7 mouse cellular contexts compared by ENCODE assay signal in the genomic region with DNA sequence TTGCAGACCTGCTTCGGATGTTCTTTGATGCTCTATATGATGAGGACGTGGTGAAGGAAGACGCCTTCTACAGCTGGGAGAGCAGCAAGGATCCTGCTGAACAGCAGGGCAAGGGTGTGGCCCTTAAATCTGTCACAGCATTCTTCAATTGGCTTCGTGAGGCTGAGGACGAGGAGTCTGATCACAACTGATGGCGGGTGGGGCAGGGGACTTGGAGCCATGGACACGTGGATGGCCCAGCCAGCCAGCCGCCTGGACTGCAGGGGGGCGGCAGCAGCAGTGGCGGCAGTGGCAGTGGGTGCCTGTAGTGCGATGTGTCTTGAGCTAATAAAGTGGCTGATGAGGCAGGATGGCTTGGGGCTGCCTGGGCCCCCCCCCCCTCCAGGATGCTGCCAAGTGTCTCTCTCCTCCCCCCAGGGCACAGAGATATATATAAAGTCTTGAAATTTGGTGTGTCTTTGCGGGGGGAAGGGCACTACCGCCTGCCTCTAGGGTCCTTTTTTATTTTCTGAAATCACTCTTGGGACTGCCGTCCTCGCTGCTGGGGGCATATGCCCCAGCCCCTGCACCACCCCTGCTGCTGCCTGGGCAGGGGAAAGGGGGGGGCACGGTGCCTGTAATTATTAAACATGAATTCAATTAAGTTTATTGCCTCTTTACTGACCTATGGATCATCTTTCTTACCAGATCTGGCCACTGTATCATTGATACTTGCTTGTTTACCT. TPM values are rescaled to one million over a fixed set of nuclear protein-coding genes. Genes with fewer than 3 reads are reported as not detected.
DNase-seq lines count a peak whose midpoint lies in the region; ATAC-seq lines count a peak whose summit lies in the region.

No protein-coding gene starts in this region.

- no peaks in the 10 kb centered on the region for H3K9me3 ChIP-seq in embryonic facial prominence, embryonic 13.5 days
- no peaks in the 10 kb centered on the region for H3K9me3 ChIP-seq in intestine, embryonic 15.5 days
- no peaks in the 10 kb centered on the region for H3K9me3 ChIP-seq in neural tube, embryonic 15.5 days (replicated peaks)

- 0 out of 2 replicates have a peak overlapping the region, but pooled peaks have one; percentile 0 for H3K9ac ChIP-seq in embryonic facial prominence, embryonic 13.5 days
- H3K9ac ChIP-seq in intestine, embryonic 15.5 days, result no peak overlapping the region
- H3K9ac ChIP-seq in neural tube, embryonic 15.5 days (replicated peaks), result peak overlapping the region; percentile 82

- WGBS in embryonic facial prominence, embryonic 13.5 days, result 44% methylated on average over 16 of the region's 16 CpGs
- WGBS in intestine, embryonic 15.5 days, result 51% methylated on average over 16 of the region's 16 CpGs
- WGBS in neural tube, embryonic 15.5 days, result 31% methylated on average over 16 of the region's 16 CpGs

- H3K4me3 ChIP-seq in embryonic facial prominence, embryonic 13.5 days, result peak overlapping the region; percentile 63
- H3K4me3 ChIP-seq in intestine, embryonic 15.5 days (replicated peaks), result no peak overlapping the region
- H3K4me3 ChIP-seq in neural tube, embryonic 15.5 days (replicated peaks), result peak overlapping the region; percentile 71

- peaks cover 6% of the 10 kb centered on the region; the same call in 1 of the 2 replicates for H3K27me3 ChIP-seq in embryonic facial prominence, embryonic 13.5 days
- no peaks in the 10 kb centered on the region for H3K27me3 ChIP-seq in intestine, embryonic 15.5 days (replicated peaks)
- no peaks in the 10 kb centered on the region for H3K27me3 ChIP-seq in neural tube, embryonic 15.5 days (replicated peaks)

- intact Hi-C loops in left cerebral cortex, postnatal 4 days (cut with DNase I), result no loop called here
- intact Hi-C loops in left cerebral cortex, postnatal 14 days (cut with DNase I), result no loop called here

- no peak overlapping the region for H3K27ac ChIP-seq in embryonic facial prominence, embryonic 13.5 days
- H3K27ac ChIP-seq in intestine, embryonic 15.5 days, result no peak overlapping the region
- peak overlapping the region; percentile 98 for H3K27ac ChIP-seq in neural tube, embryonic 15.5 days (replicated peaks)

- ATAC-seq in embryonic facial prominence, embryonic 13.5 days (ENCODE audit: insufficient number of reproducible peaks, insufficient read depth, low FRiP score, low TSS enrichment, low read depth), result no peak
- peak; percentile 2; the same call in 1 of the 2 replicates for ATAC-seq in intestine, embryonic 15.5 days
- no peak for ATAC-seq in neural tube, embryonic 15.5 days (ENCODE audit: low FRiP score)
- ATAC-seq in CD4-positive, CD25-positive, alpha-beta regulatory T cell, adult 4 months, result no peak

- peaks cover 47% of the 10 kb centered on the region for H3K36me3 ChIP-seq in embryonic facial prominence, embryonic 13.5 days
- peaks cover 27% of the 10 kb centered on the region for H3K36me3 ChIP-seq in intestine, embryonic 15.5 days
- peaks cover 48% of the 10 kb centered on the region for H3K36me3 ChIP-seq in neural tube, embryonic 15.5 days

- peaks cover 29% of the 10 kb centered on the region for H3K4me1 ChIP-seq in embryonic facial prominence, embryonic 13.5 days
- peaks cover 28% of the 10 kb centered on the region for H3K4me1 ChIP-seq in intestine, embryonic 15.5 days (replicated peaks)
- H3K4me1 ChIP-seq in neural tube, embryonic 15.5 days, result peaks cover 47% of the 10 kb centered on the region

- DNase-seq in left cerebral cortex, postnatal 4 days, result peak; percentile 28
- DNase-seq in left cerebral cortex, postnatal 14 days (ENCODE audit: low spot score in 2 of 2), result no peak
- no peak for DNase-seq in left cerebral cortex, adult 11 months (ENCODE audit: low spot score)

- peak overlapping the region; percentile 83 for H3K4me2 ChIP-seq in embryonic facial prominence, embryonic 13.5 days
- H3K4me2 ChIP-seq in intestine, embryonic 15.5 days (replicated peaks), result peak overlapping the region; percentile 92
- H3K4me2 ChIP-seq in neural tube, embryonic 15.5 days, result peak overlapping the region; percentile 88

RNA-seq across cellular contexts. Expression of a gene that starts 0.6 kb away (rescaled TPM):
- total RNA-seq in left cerebral cortex, postnatal 4 days (2021), result 100 to 1,000 TPM; 101 to 115 TPM
- total RNA-seq in left cerebral cortex, postnatal 14 days (2021), result 100 to 1,000 TPM; 381 to 399 TPM
- 7.0 and 7.2 TPM in 2 replicates for polyA plus RNA-seq in embryonic facial prominence, embryonic 13.5 days (2015; fragmentation: Nextera tagmentation; extraction: Ambion mirVana)
- 6.3 and 6.7 TPM in 2 replicates for polyA plus RNA-seq in intestine, embryonic 15.5 days (2015; fragmentation: Nextera tagmentation; extraction: Ambion mirVana)
- polyA plus RNA-seq in neural tube, embryonic 15.5 days (2015; fragmentation: Nextera tagmentation; extraction: Ambion mirVana), result 42.2 and 48.6 TPM in 2 replicates
- polyA plus RNA-seq in CD4-positive, CD25-positive, alpha-beta regulatory T cell, adult 4 months (2017; shearing (Covaris generic)), result under 1 TPM; 0.34 to 0.59 TPM

RNA-seq across cellular contexts. Expression of a gene that starts 24.3 kb away (rescaled TPM):
- 100 to 1,000 TPM; 362 to 378 TPM for total RNA-seq in left cerebral cortex, postnatal 4 days (2021)
- total RNA-seq in left cerebral cortex, postnatal 14 days (2021), result 100 to 1,000 TPM; 330 to 342 TPM
- polyA plus RNA-seq in embryonic facial prominence, embryonic 13.5 days (2015; fragmentation: Nextera tagmentation; extraction: Ambion mirVana), result 179 and 199 TPM in 2 replicates
- polyA plus RNA-seq in intestine, embryonic 15.5 days (2015; fragmentation: Nextera tagmentation; extraction: Ambion mirVana), result 183 and 196 TPM in 2 replicates
- polyA plus RNA-seq in neural tube, embryonic 15.5 days (2015; fragmentation: Nextera tagmentation; extraction: Ambion mirVana), result 130 and 142 TPM in 2 replicates
- polyA plus RNA-seq in CD4-positive, CD25-positive, alpha-beta regulatory T cell, adult 4 months (2017; shearing (Covaris generic)), result 10 to 100 TPM; 56.0 to 66.6 TPM

RNA-seq across cellular contexts. Expression of a gene that starts 25.1 kb away (rescaled TPM):
- total RNA-seq in left cerebral cortex, postnatal 4 days (2021), result 10 to 100 TPM; 30.5 to 32.0 TPM
- 10 to 100 TPM; 21.4 to 29.5 TPM for total RNA-seq in left cerebral cortex, postnatal 14 days (2021)
- 110 and 112 TPM in 2 replicates for polyA plus RNA-seq in embryonic facial prominence, embryonic 13.5 days (2015; fragmentation: Nextera tagmentation; extraction: Ambion mirVana)
- polyA plus RNA-seq in intestine, embryonic 15.5 days (2015; fragmentation: Nextera tagmentation; extraction: Ambion mirVana), result 104 and 112 TPM in 2 replicates
- polyA plus RNA-seq in neural tube, embryonic 15.5 days (2015; fragmentation: Nextera tagmentation; extraction: Ambion mirVana), result 90.9 and 95.4 TPM in 2 replicates
- 10 to 100 TPM; 59.3 to 62.4 TPM for polyA plus RNA-seq in CD4-positive, CD25-positive, alpha-beta regulatory T cell, adult 4 months (2017; shearing (Covaris generic))

RNA-seq across cellular contexts. Expression of a gene that starts 25.1 kb away (rescaled TPM):
- 10 to 100 TPM; 38.8 to 40.3 TPM for total RNA-seq in left cerebral cortex, postnatal 4 days (2021)
- total RNA-seq in left cerebral cortex, postnatal 14 days (2021), result 10 to 100 TPM; 56.5 to 58.7 TPM
- polyA plus RNA-seq in embryonic facial prominence, embryonic 13.5 days (2015; fragmentation: Nextera tagmentation; extraction: Ambion mirVana), result 15.7 and 18.9 TPM in 2 replicates
- 14.3 and 15.7 TPM in 2 replicates for polyA plus RNA-seq in intestine, embryonic 15.5 days (2015; fragmentation: Nextera tagmentation; extraction: Ambion mirVana)
- 27.4 and 34.6 TPM in 2 replicates for polyA plus RNA-seq in neural tube, embryonic 15.5 days (2015; fragmentation: Nextera tagmentation; extraction: Ambion mirVana)
- polyA plus RNA-seq in CD4-positive, CD25-positive, alpha-beta regulatory T cell, adult 4 months (2017; shearing (Covaris generic)), result 1 to 10 TPM; 1.4 to 1.7 TPM

RNA-seq across cellular contexts. Expression of a gene that starts 40.5 kb away (rescaled TPM):
- 10 to 100 TPM; 15.4 to 18.6 TPM for total RNA-seq in left cerebral cortex, postnatal 4 days (2021)
- 10 to 100 TPM; 26.9 to 36.6 TPM for total RNA-seq in left cerebral cortex, postnatal 14 days (2021)
- polyA plus RNA-seq in embryonic facial prominence, embryonic 13.5 days (2015; fragmentation: Nextera tagmentation; extraction: Ambion mirVana), result 3.4 and 4.5 TPM in 2 replicates
- 3.3 and 3.6 TPM in 2 replicates for polyA plus RNA-seq in intestine, embryonic 15.5 days (2015; fragmentation: Nextera tagmentation; extraction: Ambion mirVana)
- polyA plus RNA-seq in neural tube, embryonic 15.5 days (2015; fragmentation: Nextera tagmentation; extraction: Ambion mirVana), result 6.3 and 7.5 TPM in 2 replicates
- polyA plus RNA-seq in CD4-positive, CD25-positive, alpha-beta regulatory T cell, adult 4 months (2017; shearing (Covaris generic)), result not detected
